Mouse (Mus musculus) myocyte (in vitro differentiated cells): ENCODE measurements around the gene Ugt1a1. TPM values are rescaled to one million over a fixed set of nuclear protein-coding genes. Genes with fewer than 3 reads are reported as not detected.

ENCODE experiments used
- H3K27me3 ChIP-seq: one replicate; pipeline ENCODE4 v1.6.1; 2011; ENCODE audit not compliant: control insufficient read depth, insufficient read depth, insufficient read length
- H3K36me3 ChIP-seq: one replicate; pipeline ENCODE4 v1.6.1; 2011; ENCODE audit not compliant: control insufficient read depth, insufficient read depth
- H3K4me2 ChIP-seq: one replicate; pipeline ENCODE4 v1.6.1; 2011; ENCODE audit warnings: low read depth, control low read depth
- H3K4me3 ChIP-seq: one replicate; pipeline ENCODE4 v1.5.1; 2011; ENCODE audit warnings: mild to moderate bottlenecking, control low read depth, moderate library complexity
- H3K79me2 ChIP-seq: one replicate; pipeline ENCODE4 v1.6.1; 2011; ENCODE audit not compliant: control insufficient read depth, insufficient read depth
- H3ac ChIP-seq: one replicate; pipeline ENCODE4 v1.6.1; 2011; ENCODE audit not compliant: control insufficient read depth, insufficient read length
- CEBPB ChIP-seq: IDR thresholded peaks from 2 replicates; pipeline ENCODE4 v1.6.1; 2011; ENCODE audit warnings: mild to moderate bottlenecking, moderate library complexity; ENCODE audit not compliant: poor library complexity, insufficient read depth, severe bottlenecking
- E2F4 ChIP-seq: IDR thresholded peaks from one replicate; pipeline ENCODE4 v1.6.1; 2011; ENCODE audit warnings: mild to moderate bottlenecking, control low read depth, moderate library complexity; ENCODE audit not compliant: insufficient read depth
- MAX ChIP-seq: IDR thresholded peaks from one replicate; pipeline ENCODE4 v1.6.1; 2011; ENCODE audit warnings: low read depth, mild to moderate bottlenecking, control low read depth
- MYOD1 ChIP-seq, 3 experiments: IDR thresholded peaks; one replicate each; pipeline ENCODE4 v1.6.1; 2011; ENCODE audit warnings: control low read depth in 2 of 3, low read depth in 2 of 3, mild to moderate bottlenecking in 2 of 3, moderate library complexity in 1 of 3; ENCODE audit not compliant: insufficient read length in 2 of 3, control insufficient read depth in 1 of 3
- MYOG ChIP-seq, 3 experiments: IDR thresholded peaks; one replicate each; pipeline ENCODE4 v1.6.1; 2011; ENCODE audit warnings: control low read depth in 2 of 3, low read depth in 2 of 3, mild to moderate bottlenecking in 2 of 3; ENCODE audit not compliant: insufficient read length in 2 of 3, control insufficient read depth in 1 of 3, insufficient read depth in 1 of 3
- POLR2A ChIP-seq: IDR thresholded peaks from one replicate; pipeline ENCODE4 v1.6.1; 2011; ENCODE audit warnings: low read depth, mild to moderate bottlenecking, control low read depth, moderate library complexity; ENCODE audit not compliant: insufficient read length
- POLR2AphosphoS2 ChIP-seq: IDR thresholded peaks from one replicate; pipeline ENCODE4 v1.6.1; 2011; ENCODE audit warnings: low read depth, control low read depth; ENCODE audit not compliant: insufficient read length
- REST ChIP-seq: IDR thresholded peaks from one replicate; pipeline ENCODE4 v1.6.1; 2011; ENCODE audit warnings: mild to moderate bottlenecking, control low read depth, moderate library complexity; ENCODE audit not compliant: insufficient read depth, insufficient read length
- SRF ChIP-seq: IDR thresholded peaks from one replicate; pipeline ENCODE4 v1.6.1; 2011; ENCODE audit warnings: low read depth; ENCODE audit not compliant: control insufficient read depth, insufficient read length
- TCF12 ChIP-seq: IDR thresholded peaks from one replicate; pipeline ENCODE4 v1.6.1; 2011; ENCODE audit warnings: mild to moderate bottlenecking, control low read depth; ENCODE audit not compliant: poor library complexity, insufficient read depth, severe bottlenecking
- TCF3 ChIP-seq: IDR thresholded peaks from one replicate; pipeline ENCODE4 v1.6.1; 2011; ENCODE audit warnings: low read depth, control low read depth; ENCODE audit not compliant: insufficient read length
- USF1 ChIP-seq: IDR thresholded peaks from one replicate; pipeline ENCODE4 v1.6.1; 2011; ENCODE audit warnings: low read depth, mild to moderate bottlenecking, control low read depth, moderate library complexity
- polyA plus RNA-seq: library from polyadenylated mRNA; unstranded; fragments of >200 nt; fragmentation: generic; extraction: Trizol; gene quantifications from one replicate; pipeline ENCODE4 v1.2.1, GENCODE M21; 2012; ENCODE audit warnings: missing spikeins

Ugt1a1 gene
- polyA plus RNA-seq, 1 experiment = not detected

DNA sequence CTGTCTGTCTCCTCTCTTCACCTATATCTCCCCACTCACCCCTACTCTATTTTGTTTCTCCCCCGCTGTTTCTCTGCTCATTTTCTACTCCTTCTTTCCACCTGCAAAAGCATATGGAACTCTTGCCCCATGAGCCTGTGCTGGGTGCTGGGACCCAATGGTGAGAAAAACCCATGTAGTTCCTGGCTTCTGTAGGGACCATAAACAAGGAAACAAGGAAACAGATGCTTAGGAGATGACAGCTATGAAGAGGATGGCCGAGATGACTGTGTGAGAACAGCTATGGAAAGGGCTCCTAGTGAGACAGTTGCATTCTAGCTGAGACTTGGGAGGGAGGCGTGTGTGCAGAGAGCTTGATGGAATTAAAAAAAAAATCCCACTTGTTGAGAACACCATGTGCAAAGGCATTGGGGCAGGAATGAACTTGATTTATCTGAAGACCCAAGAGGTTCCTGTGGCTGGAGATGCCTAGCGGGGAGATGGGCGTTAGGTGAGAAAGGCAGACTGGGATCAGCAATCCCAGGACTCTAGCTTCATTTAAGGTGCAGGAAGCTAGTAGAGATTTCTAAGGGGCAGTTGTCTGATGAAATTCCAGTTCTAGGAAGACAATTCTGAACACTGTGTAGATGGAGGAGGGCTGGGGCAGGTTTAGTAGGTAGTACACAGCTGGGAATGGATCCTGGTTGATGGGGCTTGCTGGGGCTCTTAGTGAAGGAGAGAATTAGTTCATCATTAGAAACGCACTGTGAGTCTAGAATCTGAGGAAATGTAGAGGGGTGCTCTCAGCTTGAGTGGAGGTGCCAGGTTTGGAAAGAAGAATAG, 19.4 kb downstream of the Ugt1a1 start:
- Histone ChIP-seq H3K79me2 (no peaks in the 10 kb centered on the region), H3K27me3 (peaks cover 16% of the 10 kb centered on the region), H3K36me3 (no peaks in the 10 kb centered on the region), H3K4me3 (no peak overlapping the region), H3K4me2 (no peak overlapping the region), H3ac (no peak overlapping the region)
- TF ChIP-seq CEBPB (no peak), USF1 (no peak), REST (no peak), TCF3 (no peak), POLR2A (no peak), SRF (no peak), MYOG (IDR thresholded peaks at IDR 0.05; ENCODE audit: control insufficient read depth in 1 of 3, insufficient read depth in 1 of 3, insufficient read length in 2 of 3, low read depth in 2 of 3) (no peak)

DNA sequence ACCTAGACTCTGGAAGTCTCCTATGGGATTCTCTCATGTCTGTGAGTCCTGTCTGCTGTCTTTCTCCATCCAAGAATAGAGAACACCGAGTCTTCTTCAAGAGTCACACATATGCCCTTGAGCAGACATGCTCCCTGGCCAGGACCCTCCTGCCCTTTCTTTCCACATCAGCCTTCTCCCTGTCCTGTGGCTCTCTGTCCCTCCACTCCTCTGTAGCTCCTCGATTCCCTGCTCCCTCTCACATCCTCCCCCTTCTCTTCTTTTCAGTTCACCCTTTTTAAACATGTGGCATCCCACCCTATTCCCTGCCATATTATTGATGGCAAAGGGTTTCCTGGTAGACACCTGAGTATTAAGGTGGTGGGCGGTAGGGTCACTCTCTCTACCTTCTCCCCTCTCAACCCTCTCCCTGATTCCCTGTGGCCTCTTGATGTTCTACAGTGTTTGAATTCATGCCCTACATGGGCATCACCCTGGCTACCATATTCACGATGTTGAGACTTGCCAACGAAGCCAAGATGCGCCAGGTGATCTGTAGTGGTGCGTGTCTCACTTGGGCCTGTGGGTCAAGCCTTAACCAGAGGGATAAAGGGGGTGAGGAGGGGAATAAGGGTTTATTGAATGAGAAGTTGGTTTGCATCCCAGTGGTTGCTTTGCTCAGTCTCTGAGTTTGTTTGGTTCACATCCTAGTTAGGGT, 20.2 kb downstream of the Ugt1a1 start:
- H3K27me3 ChIP-seq = peaks cover 16% of the 10 kb centered on the region
- TF ChIP-seq TCF12 (no peak), POLR2AphosphoS2 (no peak), SRF (no peak), MYOD1 (IDR thresholded peaks at IDR 0.05; ENCODE audit: control insufficient read depth in 1 of 3, insufficient read length in 2 of 3, low read depth in 2 of 3) (no peak), USF1 (no peak), E2F4 (no peak), MAX (no peak), POLR2A (no peak), TCF3 (no peak), MYOG (IDR thresholded peaks at IDR 0.05; ENCODE audit: control insufficient read depth in 1 of 3, insufficient read depth in 1 of 3, insufficient read length in 2 of 3, low read depth in 2 of 3) (no peak), REST (no peak), CEBPB (no peak)
- no peaks in the 10 kb centered on the region for H3K36me3 ChIP-seq
- no peaks in the 10 kb centered on the region for H3K79me2 ChIP-seq
- no peak overlapping the region for H3K4me3 ChIP-seq
- H3K4me2 ChIP-seq = no peak overlapping the region
- H3ac ChIP-seq = no peak overlapping the region

DNA sequence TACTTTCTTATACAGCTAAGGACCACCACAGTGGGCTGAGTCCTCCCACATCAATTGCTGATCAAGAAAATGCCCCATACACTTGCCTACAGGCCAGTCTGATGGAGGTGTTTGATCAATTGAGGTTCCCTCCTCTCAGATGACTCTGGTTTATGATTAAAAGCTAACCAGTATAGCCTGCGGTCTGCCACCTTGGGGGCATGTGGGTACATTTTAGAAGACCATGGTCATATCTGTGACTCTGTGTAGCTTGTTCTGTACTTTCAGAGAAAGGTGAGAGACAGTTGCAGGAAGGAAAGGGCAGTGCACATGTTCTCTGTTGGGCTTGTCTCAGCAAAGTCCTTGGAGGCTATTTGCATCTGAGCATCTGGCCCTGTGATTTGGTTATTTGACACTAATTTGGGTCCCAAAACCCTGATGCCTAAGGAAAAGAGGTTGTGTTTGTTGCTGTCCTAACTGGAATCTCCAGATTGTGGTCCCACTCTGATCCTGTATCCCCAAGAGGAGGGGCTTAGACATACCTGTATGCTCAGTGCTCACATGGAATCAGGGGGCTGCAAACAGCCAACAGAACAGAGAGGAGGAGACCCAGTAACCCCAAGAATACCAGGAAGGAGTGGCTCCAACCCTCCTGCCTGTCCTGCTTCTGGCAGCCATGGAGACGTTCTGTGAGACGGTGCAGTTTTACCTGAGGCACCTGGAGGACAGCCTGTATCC, 21.1 kb downstream of the Ugt1a1 start:
- Histone ChIP-seq H3K36me3 (no peaks in the 10 kb centered on the region), H3K4me2 (no peak overlapping the region), H3K79me2 (no peaks in the 10 kb centered on the region), H3ac (no peak overlapping the region), H3K4me3 (no peak overlapping the region), H3K27me3 (peaks cover 23% of the 10 kb centered on the region)
- no peak for TF ChIP-seq MAX
- TF ChIP-seq SRF = no peak
- no peak for TF ChIP-seq MYOG (IDR thresholded peaks at IDR 0.05; ENCODE audit: control insufficient read depth in 1 of 3, insufficient read depth in 1 of 3, insufficient read length in 2 of 3, low read depth in 2 of 3)
- TF ChIP-seq POLR2A = no peak
- TF ChIP-seq MYOD1 (IDR thresholded peaks at IDR 0.05; ENCODE audit: control insufficient read depth in 1 of 3, insufficient read length in 2 of 3, low read depth in 2 of 3) = no peak
- no peak for TF ChIP-seq TCF12
- TF ChIP-seq POLR2AphosphoS2 = no peak
- TF ChIP-seq REST = no peak
- no peak for TF ChIP-seq E2F4
- TF ChIP-seq CEBPB = no peak
- TF ChIP-seq TCF3 = no peak
- no peak for TF ChIP-seq USF1

DNA sequence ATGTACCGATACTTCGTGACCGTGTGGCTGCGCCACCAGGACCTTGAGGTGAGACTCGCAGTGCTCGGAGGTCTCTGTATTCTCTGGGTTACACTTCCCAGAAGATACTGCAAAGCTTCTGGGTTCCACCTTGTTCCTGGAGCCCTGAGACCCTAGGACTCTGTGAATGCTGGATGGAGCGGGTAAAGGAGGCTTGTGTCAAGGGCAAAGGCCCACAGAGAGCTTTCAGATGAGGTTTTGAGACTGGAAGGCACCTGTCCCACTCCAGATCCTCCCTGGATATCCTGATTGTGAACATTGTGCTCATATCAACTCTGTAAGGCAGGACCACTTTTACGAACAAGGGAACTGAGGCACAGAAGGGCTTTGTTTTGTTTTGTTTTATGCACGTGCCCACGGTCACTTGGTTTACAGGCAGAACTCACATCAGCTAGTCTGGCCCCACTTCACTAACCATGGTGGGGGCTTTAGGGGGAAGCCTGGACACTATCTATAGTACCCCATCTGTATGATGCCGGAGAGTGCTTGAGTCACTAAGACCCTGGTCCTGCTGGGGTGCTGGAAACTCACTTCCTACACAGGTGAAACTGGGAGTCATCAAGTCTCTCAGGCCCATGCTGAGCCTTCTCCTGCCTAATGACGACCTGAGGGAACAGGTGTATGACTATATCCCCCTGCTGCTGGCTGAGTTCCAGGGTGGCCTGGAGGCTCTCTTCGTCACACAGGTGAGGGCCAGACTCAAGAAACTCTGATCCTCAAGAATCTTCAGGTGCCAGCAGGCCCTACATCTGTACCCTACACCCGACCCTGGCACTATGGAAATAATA, 21.9 kb downstream of the Ugt1a1 start:
- Histone ChIP-seq H3K36me3 (no peaks in the 10 kb centered on the region), H3K4me2 (no peak overlapping the region), H3K27me3 (peaks cover 23% of the 10 kb centered on the region), H3ac (no peak overlapping the region), H3K4me3 (no peak overlapping the region), H3K79me2 (no peaks in the 10 kb centered on the region)
- TF ChIP-seq POLR2AphosphoS2 (no peak), MAX (no peak), USF1 (no peak), POLR2A (no peak), TCF12 (no peak), E2F4 (no peak), MYOG (IDR thresholded peaks at IDR 0.05; ENCODE audit: control insufficient read depth in 1 of 3, insufficient read depth in 1 of 3, insufficient read length in 2 of 3, low read depth in 2 of 3) (no peak), REST (no peak)
